Mouse (Mus musculus) megakaryocyte, embryonic 14.5 days (primary cell): Measurements from ENCODE around the gene Hes2.

ENCODE experiments used
- FLI1 ChIP-seq: IDR thresholded peaks from 2 replicates; pipeline ENCODE4 v1.6.1; 2012; ENCODE audit warnings: low read length, inconsistent platforms, mixed read lengths
- GATA1 ChIP-seq: IDR thresholded peaks from 3 replicates; pipeline ENCODE4 v1.6.1; 2012; ENCODE audit warnings: mixed read lengths, low read length, inconsistent platforms, borderline replicate concordance

DNA sequence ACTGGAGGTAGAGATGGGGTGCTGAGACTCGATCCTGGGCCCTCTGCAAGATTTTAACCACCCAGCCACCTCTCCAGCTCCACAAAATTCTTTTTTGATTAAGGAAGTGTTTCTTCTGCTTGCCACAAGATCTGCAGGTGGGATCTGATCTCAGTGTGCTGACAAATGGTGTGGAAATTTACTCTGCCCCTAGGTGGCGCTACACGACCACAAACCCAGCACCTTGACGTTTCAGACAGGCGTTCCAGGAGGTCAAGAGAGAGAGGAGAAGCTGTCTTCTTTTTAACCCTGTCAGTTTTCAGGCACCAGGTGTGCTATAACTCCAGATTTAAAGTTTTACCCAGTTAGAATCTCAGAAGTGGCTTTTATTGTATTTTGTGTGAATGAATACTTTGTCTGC is 14.4 kb downstream of the Hes2 start:
- TF ChIP-seq FLI1 (no peak), GATA1 (no peak)
